Comparison of ENCODE assay signal across 26 mouse cellular contexts in genomic region chr11:80506483-80506882, GRCm38 (mm10). TPM values are rescaled to one million over a fixed set of nuclear protein-coding genes. Genes with fewer than 3 reads are reported as not detected.
DNase-seq lines count a peak whose midpoint lies in the region; ATAC-seq and TF ChIP-seq lines count a peak whose summit lies in the region.
"Had no signal": no experiment of that assay in that cellular context is flagged by ENCODE, and none has a peak within 500 bp of the region (broad histone marks: within the 10 kb centered on the region; RNA-seq: fewer than 3 reads in every experiment).

No protein-coding gene starts in this region.

- H3K27me3 ChIP-seq in hindbrain, embryonic 15.5 days = no peaks in the 10 kb centered on the region
- no peaks in the 10 kb centered on the region for H3K27me3 ChIP-seq in hindbrain, embryonic 14.5 days (ENCODE audit: control insufficient read depth, insufficient read depth, low read length)
- no peaks in the 10 kb centered on the region for H3K27me3 ChIP-seq in CH12.LX (replicated peaks)
- H3K27me3 ChIP-seq: embryonic facial prominence, embryonic 13.5 days; embryonic facial prominence, embryonic 15.5 days; forebrain, embryonic 13.5 days; forebrain, embryonic 15.5 days; Patski had no signal

- H3K4me3 ChIP-seq in hindbrain, embryonic 15.5 days = no peak overlapping the region
- no peak overlapping the region for H3K4me3 ChIP-seq in hindbrain, embryonic 14.5 days (replicated peaks; ENCODE audit: low read length)
- no peak overlapping the region for H3K4me3 ChIP-seq in left cerebral cortex, adult 2 months
- no peak overlapping the region for H3K4me3 ChIP-seq in CH12.LX (replicated peaks in 1 of 3; ENCODE audit: low read depth in 2 of 3, low read length in 2 of 3, poor library complexity in 1 of 3)
- H3K4me3 ChIP-seq: embryonic facial prominence, embryonic 13.5 days; embryonic facial prominence, embryonic 15.5 days; erythroblast, embryonic 14.5 days; forebrain, embryonic 10.5 days; forebrain, embryonic 13.5 days; forebrain, embryonic 15.5 days had no signal

- no peaks in the 10 kb centered on the region for H3K36me3 ChIP-seq in hindbrain, embryonic 15.5 days
- no peaks in the 10 kb centered on the region for H3K36me3 ChIP-seq in hindbrain, embryonic 14.5 days (replicated peaks; ENCODE audit: control insufficient read depth, insufficient read depth)
- peaks cover 0 to 6% of the 10 kb centered on the region in 2 experiments for H3K36me3 ChIP-seq in CH12.LX (replicated peaks in 1 of 2; ENCODE audit: control insufficient read depth in 1 of 2, insufficient read depth in 1 of 2, low read length in 1 of 2)
- H3K36me3 ChIP-seq: embryonic facial prominence, embryonic 13.5 days; embryonic facial prominence, embryonic 15.5 days; forebrain, embryonic 10.5 days; forebrain, embryonic 15.5 days; G1E had no signal

- no peak for ATAC-seq in hindbrain, embryonic 15.5 days (ENCODE audit: low FRiP score, low read depth)
- ATAC-seq in hindbrain, embryonic 14.5 days (ENCODE audit: low FRiP score) = no peak
- ATAC-seq: activated CD4-positive, CD25-positive, alpha-beta regulatory T cell, adult 4 months; forebrain, embryonic 13.5 days; forebrain, embryonic 15.5 days; Patski had no signal

- TF ChIP-seq CTCF in left cerebral cortex, adult 2 months (IDR thresholded peaks at IDR 0.05) = no peak
- peak in 1 of 2 experiments; percentile 28; a peak in 2 of 4 replicates for TF ChIP-seq CTCF in CH12.LX (conservative IDR thresholded peaks at IDR 0.05 in 1 of 2, IDR thresholded peaks at IDR 0.05 in 1 of 2; ENCODE audit: low read depth in 2 of 2, low read length in 2 of 2)

- H3K9me3 ChIP-seq in hindbrain, embryonic 15.5 days = no peaks in the 10 kb centered on the region
- H3K9me3 ChIP-seq in hindbrain, embryonic 14.5 days (ENCODE audit: control insufficient read depth, low read length) = no peaks in the 10 kb centered on the region
- H3K9me3 ChIP-seq in CH12.LX (replicated peaks; ENCODE audit: low read length) = peaks cover 14% of the 10 kb centered on the region
- H3K9me3 ChIP-seq: embryonic facial prominence, embryonic 13.5 days; embryonic facial prominence, embryonic 15.5 days; forebrain, embryonic 10.5 days; forebrain, embryonic 13.5 days; forebrain, embryonic 15.5 days; G1E had no signal

- peaks cover 46% of the 10 kb centered on the region for H3K4me1 ChIP-seq in hindbrain, embryonic 15.5 days (replicated peaks)
- peaks cover 41% of the 10 kb centered on the region for H3K4me1 ChIP-seq in hindbrain, embryonic 14.5 days (replicated peaks; ENCODE audit: control insufficient read depth, insufficient read depth, low read length)
- H3K4me1 ChIP-seq in CH12.LX (ENCODE audit: control insufficient read depth in 1 of 2, insufficient read depth in 2 of 2) = peaks cover 44 to 93% of the 10 kb centered on the region in 2 experiments

- in situ Hi-C loops in CH12.LX (cut with MboI; ENCODE audit: low pct_ligation_motif_present, low pct_unique_long_range_greater_than_20kb, low sequenced_read_pairs) = loop anchor here (5.0 kb wide), 1 partner anchor 56 kb away; no protein-coding TSS in a partner anchor

- intact Hi-C loops in left cerebral cortex, adult 2 months (cut with DNase I) = loop anchor here (2.0 to 5.0 kb wide), 2 partner anchors 46 to 60 kb away; no protein-coding TSS in a partner anchor
- intact Hi-C loops in left cerebral cortex, postnatal 36 days (cut with DNase I) = loop anchor here (5.0 kb wide), 1 partner anchor 116 kb away; no protein-coding TSS in a partner anchor

- dilution Hi-C loops in CH12.LX (cut with MboI; ENCODE audit: extremely low pct_ligation_motif_present, extremely low pct_unique_long_range_greater_than_20kb, low sequenced_read_pairs) = no loop called here

- H3K79me2 ChIP-seq in CH12.LX (replicated peaks; ENCODE audit: control insufficient read depth, extremely low read depth, insufficient read depth, poor library complexity, severe bottlenecking) = no peaks in the 10 kb centered on the region

- TF ChIP-seq RAD21 in CH12.LX (IDR thresholded peaks at IDR 0.05; ENCODE audit: low read depth, low read length) = no peak; the same call in none of the 2 replicates

- H3K27ac ChIP-seq in hindbrain, embryonic 15.5 days (replicated peaks) = 0 out of 2 replicates have a peak overlapping the region, but pooled peaks have one; percentile 98
- H3K27ac ChIP-seq in hindbrain, embryonic 14.5 days = no peak overlapping the region
- peak overlapping the region; percentile 87 for H3K27ac ChIP-seq in left cerebral cortex, adult 2 months
- H3K27ac ChIP-seq in CH12.LX (ENCODE audit: insufficient read depth, low read depth) = peak overlapping the region; percentile 26; the same call in 1 of the 2 replicates
- H3K27ac ChIP-seq: embryonic facial prominence, embryonic 13.5 days; embryonic facial prominence, embryonic 15.5 days; forebrain, embryonic 10.5 days had no signal

- no peak overlapping the region for H3K9ac ChIP-seq in hindbrain, embryonic 15.5 days
- no peak overlapping the region for H3K9ac ChIP-seq in hindbrain, embryonic 14.5 days
- H3K9ac ChIP-seq in CH12.LX (ENCODE audit: insufficient read depth, low read depth) = no peak overlapping the region
- H3K9ac ChIP-seq: embryonic facial prominence, embryonic 13.5 days; embryonic facial prominence, embryonic 15.5 days; forebrain, embryonic 13.5 days; forebrain, embryonic 15.5 days had no signal

- H3K4me2 ChIP-seq in hindbrain, embryonic 15.5 days = no peak overlapping the region
- no peak overlapping the region for H3K4me2 ChIP-seq in hindbrain, embryonic 14.5 days (replicated peaks)
- H3K4me2 ChIP-seq in CH12.LX (ENCODE audit: insufficient read depth, low read depth, poor library complexity, severe bottlenecking) = no peak overlapping the region
- H3K4me2 ChIP-seq: embryonic facial prominence, embryonic 13.5 days; embryonic facial prominence, embryonic 15.5 days; forebrain, embryonic 13.5 days; forebrain, embryonic 15.5 days had no signal

- TF ChIP-seq EP300 in CH12.LX (IDR thresholded peaks at IDR 0.05; ENCODE audit: low read length) = peak; percentile 68

- DNase-seq in hindbrain, embryonic 14.5 days (ENCODE audit: low spot score) = no peak
- DNase-seq in left cerebral cortex, adult 2 months (ENCODE audit: extremely low spot score in 1 of 2, low spot score in 2 of 2) = no peak
- DNase-seq in left cerebral cortex, postnatal 36 days (ENCODE audit: low spot score in 2 of 2) = no peak
- DNase-seq in CH12.LX (ENCODE audit: extremely low read depth) = no peak
- DNase-seq in induced T-regulatory cell, adult 2 months (ENCODE audit: low read depth) = peak; percentile 32
- DNase-seq in adrenal gland, postnatal 10 days = no peak
- DNase-seq in heart, adult 8-10 months (ENCODE audit: low spot score) = no peak
- DNase-seq: adrenal gland, adult 8-10 months; adrenal gland, postnatal 25 days; cerebellum, adult 11 months; cerebellum, adult 18-20 months; cerebellum, adult 8-10 months; cerebellum, adult 9-11 months; cerebellum, postnatal 14 days; cerebellum, postnatal 36 days; embryo, embryonic 11 days had no signal

- no peak for TF ChIP-seq POLR2A in CH12.LX (IDR thresholded peaks at IDR 0.05; ENCODE audit: low read depth, low read length)

TF ChIP-seq in CH12.LX, 34 proteins besides CTCF, POLR2A, EP300 and RAD21 (continues in another document):
- peak; percentile 48; the same call in 1 of the 2 replicates for TF ChIP-seq BHLHE40 (IDR thresholded peaks at IDR 0.05; ENCODE audit: low read depth, low read length)
- TF ChIP-seq HCFC1 (IDR thresholded peaks at IDR 0.05; ENCODE audit: low read depth, low read length) = no peak
- no peak for TF ChIP-seq NRF1 (IDR thresholded peaks at IDR 0.05; ENCODE audit: low read depth, low read length)
- TF ChIP-seq TCF12 (IDR thresholded peaks at IDR 0.05; ENCODE audit: low read depth, low read length) = 0 out of 2 replicates have a peak, but pooled peaks have one; percentile 5
- 0 out of 2 replicates have a peak, but pooled peaks have one; percentile 9 for TF ChIP-seq MEF2A (IDR thresholded peaks at IDR 0.05; ENCODE audit: borderline replicate concordance, low read depth, low read length)
- no peak for TF ChIP-seq POLR2AphosphoS2 (IDR thresholded peaks at IDR 0.05; ENCODE audit: low read depth, low read length)
- TF ChIP-seq ELF1 (IDR thresholded peaks at IDR 0.05; ENCODE audit: low read depth, low read length) = no peak
- TF ChIP-seq ZKSCAN1 (IDR thresholded peaks at IDR 0.05; ENCODE audit: borderline replicate concordance, low read depth, low read length) = no peak
- TF ChIP-seq ZMIZ1 (IDR thresholded peaks at IDR 0.05; ENCODE audit: low read depth, low read length) = no peak
- no peak for TF ChIP-seq NELFE (IDR thresholded peaks at IDR 0.05; ENCODE audit: low read depth, low read length)
- TF ChIP-seq MAZ (IDR thresholded peaks at IDR 0.05; ENCODE audit: low read depth, low read length) = no peak
- TF ChIP-seq MYC (IDR thresholded peaks at IDR 0.05; ENCODE audit: low read depth, low read length) = no peak
- no peak for TF ChIP-seq GABPA (IDR thresholded peaks at IDR 0.05; ENCODE audit: insufficient replicate concordance, low read depth, low read length)
- TF ChIP-seq MXI1 (IDR thresholded peaks at IDR 0.05; ENCODE audit: low read depth, low read length) = 0 out of 2 replicates have a peak, but pooled peaks have one; percentile 20
- TF ChIP-seq MAFK (IDR thresholded peaks at IDR 0.05; ENCODE audit: insufficient replicate concordance, low read length) = no peak
- no peak for TF ChIP-seq USF1 (IDR thresholded peaks at IDR 0.05; ENCODE audit: low read depth, low read length)
- 0 out of 2 replicates have a peak, but pooled peaks have one; percentile 13 for TF ChIP-seq JUN (IDR thresholded peaks at IDR 0.05; ENCODE audit: insufficient read depth, low read depth, low read length)
- 0 out of 2 replicates have a peak, but pooled peaks have one; percentile 46 for TF ChIP-seq RCOR1 (conservative IDR thresholded peaks at IDR 0.05; ENCODE audit: low read depth, low read length)
- no peak; the same call in 1 of the 2 replicates for TF ChIP-seq ETS1 (conservative IDR thresholded peaks at IDR 0.05; ENCODE audit: low read depth, low read length)
- no peak for TF ChIP-seq UBTF (IDR thresholded peaks at IDR 0.05; ENCODE audit: low read depth, low read length)
- no peak for TF ChIP-seq CHD2 (IDR thresholded peaks at IDR 0.05; ENCODE audit: low read length)

RNA-seq across cellular contexts. Expression of gene Cdk5r1, which starts 29.7 kb away (rescaled TPM):
- polyA plus RNA-seq in hindbrain, embryonic 15.5 days (2015; fragmentation: Nextera tagmentation; extraction: Ambion mirVana) = 81.6 and 90.9 TPM in 2 replicates
- 90.1 and 92.7 TPM in 2 replicates for polyA plus RNA-seq in hindbrain, embryonic 14.5 days (2014; fragmentation: Nextera tagmentation; extraction: Ambion mirVana)
- total RNA-seq in left cerebral cortex, adult 2 months (2021) = 100 to 1,000 TPM; 329 to 334 TPM
- 100 to 1,000 TPM; 316 to 340 TPM for total RNA-seq in left cerebral cortex, postnatal 36 days (2021)
- 12.7 and 23.3 TPM in 2 replicates for total RNA-seq in CH12.LX (2012; rRNA removed)
- 2.6 and 2.8 TPM in 2 replicates for total RNA-seq in CH12.LX (2014; rRNA removed)
- 2.7 and 3.5 TPM in 2 replicates for polyA plus RNA-seq in CH12.LX (2012; ENCODE audit: insufficient read length, low read depth)
- total RNA-seq in adrenal gland, postnatal 10 days (2021) = 1 to 10 TPM; 2.2 to 3.9 TPM
- 1 to 10 TPM in 2 of 4 experiments, under 1 TPM in 2; 0.85 to 4.1 (median 1.4) TPM for total RNA-seq in heart, adult 8-10 months (2022)

Comparison
In these comparisons a context has a peak if more than half of its experiments do, and no peak if none do; other contexts are left out.
1. RNA of gene Cdk5r1, which starts 29.7 kb away (total RNA-seq): 316 to 340 TPM in left cerebral cortex, postnatal 36 days and 329 to 334 TPM in left cerebral cortex, adult 2 months; 2.6 to 23.3 TPM in CH12.LX, 2.2 to 3.9 TPM in adrenal gland, postnatal 10 days and 0.85 to 4.1 TPM in heart, adult 8-10 months; every median in the first group is over 10 times any median in the second.